Mouse (Mus musculus): ENCODE measurements around the gene Spen.

DNA sequence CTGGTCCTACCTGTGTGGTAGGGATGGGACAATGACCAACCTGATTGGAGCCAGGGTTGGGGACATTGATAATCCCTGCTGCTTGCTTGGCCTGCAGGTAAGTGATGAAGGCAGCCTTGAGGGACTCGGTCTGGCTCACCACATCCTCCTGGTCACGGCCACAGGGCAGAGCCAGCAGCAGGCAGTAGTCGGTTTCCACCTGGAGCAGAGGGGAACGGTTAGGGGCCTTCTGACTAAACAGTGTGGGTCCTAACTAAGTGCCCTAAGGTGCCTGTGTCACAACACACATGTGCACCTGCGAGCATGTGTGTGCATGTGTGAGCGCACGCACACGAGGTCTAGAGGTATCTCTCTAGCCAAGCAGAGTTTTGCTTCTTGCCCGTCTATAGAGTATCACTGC, 69.1 kb downstream of the Spen start:
- TF ChIP-seq CTCF (IDR thresholded peaks at IDR 0.05; ENCODE audit: low read depth, low read length) = no peak
- TF ChIP-seq POLR2A (IDR thresholded peaks at IDR 0.05; ENCODE audit: borderline replicate concordance, low read depth, low read length) = no peak
